Comparison of ENCODE assay signal across 7 mouse cellular contexts in the genomic region with DNA sequence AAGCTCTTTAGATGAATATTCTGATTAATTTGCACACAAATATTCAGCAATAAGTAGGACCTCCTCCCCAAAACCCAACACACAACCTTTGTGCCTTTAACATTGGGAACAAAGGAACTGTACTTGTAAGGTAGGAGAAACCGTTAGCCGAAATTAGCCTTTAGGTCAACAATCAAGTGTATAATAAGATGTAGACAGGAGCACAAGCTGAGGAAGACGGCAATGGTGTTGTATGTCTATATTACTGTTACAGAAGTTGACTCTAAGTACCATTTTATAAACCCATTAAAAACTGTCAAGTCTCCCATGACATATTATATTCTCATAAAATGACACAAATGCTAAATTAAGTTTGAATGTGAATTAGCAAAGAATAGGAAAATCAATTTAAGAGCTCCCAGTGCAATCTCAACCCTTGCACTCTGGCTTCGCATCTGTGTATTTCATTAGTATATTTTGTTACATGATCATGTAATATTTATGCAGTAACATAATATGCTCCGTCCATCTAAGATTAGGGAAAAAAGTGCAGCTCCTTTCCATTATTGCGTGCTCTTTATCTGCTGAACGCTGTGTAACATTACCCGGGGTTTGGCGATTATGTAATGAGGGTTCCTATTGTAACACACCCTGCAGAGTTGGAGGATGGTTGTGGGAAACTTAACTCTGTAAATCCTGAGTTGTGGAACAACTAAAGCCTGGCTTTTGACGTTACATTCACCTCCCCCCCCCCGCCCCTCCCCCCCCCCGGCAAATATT.
A peak's percentile ranks its signal among the peaks of the same experiment; 100 is the strongest.
DNase-seq lines count a peak whose midpoint lies in the region; ATAC-seq and TF ChIP-seq lines count a peak whose summit lies in the region.

No protein-coding gene starts in this region.

- no peak overlapping the region for H3K4me3 ChIP-seq in left cerebral cortex, adult 2 months
- no peak overlapping the region; the same call in 1 of the 2 replicates for H3K4me3 ChIP-seq in forebrain, embryonic 10.5 days
- no peak overlapping the region for H3K4me3 ChIP-seq in hindbrain, postnatal 0 days (ENCODE audit: low read length)
- no peak overlapping the region for H3K4me3 ChIP-seq in neural tube, embryonic 15.5 days (replicated peaks)

- DNase-seq in left cerebral cortex, adult 2 months (ENCODE audit: extremely low spot score in 1 of 2, low spot score in 2 of 2), result no peak
- no peak for DNase-seq in left cerebral cortex, postnatal 10 days (ENCODE audit: extremely low spot score in 1 of 2, low spot score in 2 of 2)
- DNase-seq in forebrain, embryonic 10.5 days (ENCODE audit: extremely low spot score, low spot score), result no peak
- DNase-seq in hindbrain, postnatal 0 days (ENCODE audit: low spot score), result peak; percentile 42
- DNase-seq in MN1 (ENCODE audit: low spot score), result no peak
- DNase-seq in right cerebral cortex, postnatal 4 days, result no peak

- peak; percentile 69; the same call in 1 of the 2 replicates for ATAC-seq in hindbrain, postnatal 0 days
- no peak for ATAC-seq in neural tube, embryonic 15.5 days (ENCODE audit: low FRiP score)

- WGBS in forebrain, embryonic 10.5 days, result 43% methylated on average over 10 of the region's 12 CpGs
- 27% methylated on average over 10 of the region's 12 CpGs for WGBS in hindbrain, postnatal 0 days
- 23% methylated on average over 12 of the region's 12 CpGs for WGBS in neural tube, embryonic 15.5 days

- H3K27me3 ChIP-seq in forebrain, embryonic 10.5 days (ENCODE audit: poor library complexity, severe bottlenecking), result no peaks in the 10 kb centered on the region
- H3K27me3 ChIP-seq in hindbrain, postnatal 0 days (ENCODE audit: insufficient read depth, low read length), result no peaks in the 10 kb centered on the region
- H3K27me3 ChIP-seq in neural tube, embryonic 15.5 days (replicated peaks), result no peaks in the 10 kb centered on the region

- intact Hi-C loops in left cerebral cortex, adult 2 months (cut with DNase I), result loop anchor here (5.0 to 10.0 kb wide), 2 partner anchors 510 to 1908 kb away; a partner anchor contains a TSS
- intact Hi-C loops in left cerebral cortex, postnatal 10 days (cut with DNase I), result loop anchor here (10.0 kb wide), 1 partner anchor 512 kb away; a partner anchor contains a TSS

- peaks cover 18% of the 10 kb centered on the region for H3K4me1 ChIP-seq in forebrain, embryonic 10.5 days
- no peaks in the 10 kb centered on the region for H3K4me1 ChIP-seq in hindbrain, postnatal 0 days (ENCODE audit: insufficient read depth, low read length)
- H3K4me1 ChIP-seq in neural tube, embryonic 15.5 days, result no peaks in the 10 kb centered on the region

- H3K9ac ChIP-seq in hindbrain, postnatal 0 days (replicated peaks; ENCODE audit: low read length), result no peak overlapping the region
- H3K9ac ChIP-seq in neural tube, embryonic 15.5 days (replicated peaks), result no peak overlapping the region

- H3K36me3 ChIP-seq in forebrain, embryonic 10.5 days (replicated peaks), result no peaks in the 10 kb centered on the region
- H3K36me3 ChIP-seq in hindbrain, postnatal 0 days (ENCODE audit: insufficient read depth, low read length), result no peaks in the 10 kb centered on the region
- H3K36me3 ChIP-seq in neural tube, embryonic 15.5 days, result no peaks in the 10 kb centered on the region

- peak overlapping the region; percentile 25; the same call in 1 of the 2 replicates for H3K4me2 ChIP-seq in hindbrain, postnatal 0 days (ENCODE audit: low read depth, low read length)
- H3K4me2 ChIP-seq in neural tube, embryonic 15.5 days, result peak overlapping the region; percentile 31

- no peak for TF ChIP-seq CTCF in left cerebral cortex, adult 2 months (IDR thresholded peaks at IDR 0.05)
- TF ChIP-seq CTCF in hindbrain, postnatal 0 days (IDR thresholded peaks at IDR 0.05; ENCODE audit: low read depth), result no peak

- peak overlapping the region; percentile 41; the same call in 1 of the 2 replicates for H3K27ac ChIP-seq in left cerebral cortex, adult 2 months
- H3K27ac ChIP-seq in forebrain, embryonic 10.5 days, result 0 out of 2 replicates have a peak overlapping the region, but pooled peaks have one; percentile 30
- no peak overlapping the region for H3K27ac ChIP-seq in hindbrain, postnatal 0 days
- no peak overlapping the region for H3K27ac ChIP-seq in neural tube, embryonic 15.5 days (replicated peaks)

- H3K9me3 ChIP-seq in forebrain, embryonic 10.5 days, result no peaks in the 10 kb centered on the region
- H3K9me3 ChIP-seq in hindbrain, postnatal 0 days (ENCODE audit: low read length), result no peaks in the 10 kb centered on the region
- H3K9me3 ChIP-seq in neural tube, embryonic 15.5 days (replicated peaks), result no peaks in the 10 kb centered on the region

Comparison
In these comparisons a context has a peak if more than half of its experiments do, and no peak if none do; other contexts are left out.
1. H3K27ac ChIP-seq: peak in left cerebral cortex, adult 2 months (single experiment) and forebrain, embryonic 10.5 days (single experiment); none in hindbrain, postnatal 0 days (single experiment) and neural tube, embryonic 15.5 days (single experiment).